Mouse (Mus musculus) midbrain, embryonic 10.5 days (tissue): Measurements from ENCODE around the gene Pgam5. TPM values are rescaled to one million over a fixed set of nuclear protein-coding genes. Genes with fewer than 3 reads are reported as not detected.

Source experiments
- DNase-seq: peaks from one replicate; pipeline ENCODE4 v3.0.0-alpha.2; 2017; ENCODE audit warnings: low spot score
- H3K27ac ChIP-seq: fragments of 300-500 bp; sonication (generic); replicated peaks from 2 replicates; pipeline ENCODE4 v1.5.1; 2016; ENCODE audit warnings: mild to moderate bottlenecking
- H3K27me3 ChIP-seq: fragments of 300-500 bp; sonication (generic); 2 replicates; pipeline ENCODE4 v1.6.1; 2016; ENCODE audit warnings: low read depth, mild to moderate bottlenecking; ENCODE audit not compliant: poor library complexity, severe bottlenecking
- H3K36me3 ChIP-seq: fragments of 300-500 bp; sonication (generic); 2 replicates; pipeline ENCODE4 v1.6.1; 2016; ENCODE audit warnings: mild to moderate bottlenecking, moderate library complexity
- H3K4me1 ChIP-seq: fragments of 300-500 bp; sonication (generic); 2 replicates; pipeline ENCODE4 v1.6.1; 2016
- H3K4me3 ChIP-seq: fragments of 300-500 bp; sonication (generic); 2 replicates; pipeline ENCODE4 v1.5.1; 2016; ENCODE audit warnings: mild to moderate bottlenecking, moderate library complexity
- H3K9me3 ChIP-seq: fragments of 300-500 bp; sonication (generic); replicated peaks from 2 replicates; pipeline ENCODE4 v1.6.1; 2016; ENCODE audit warnings: mild to moderate bottlenecking
- WGBS: fragments of 180-500 bp; shearing (Covaris S2); methylation state at CpG from one replicate; pipeline ENCODE4 v1.1.7; 2016; 5-methylcytosine and 5-hydroxymethylcytosine counted together
- polyA plus RNA-seq: library from polyadenylated mRNA; unstranded; fragments of >200 nt; fragmentation: Nextera tagmentation; extraction: Ambion mirVana; gene quantifications from 2 replicates; pipeline ENCODE4 v1.2.1, GENCODE M21; 2016

Gene Pgam5
- 99.3 and 104 TPM in 2 replicates for polyA plus RNA-seq

DNA sequence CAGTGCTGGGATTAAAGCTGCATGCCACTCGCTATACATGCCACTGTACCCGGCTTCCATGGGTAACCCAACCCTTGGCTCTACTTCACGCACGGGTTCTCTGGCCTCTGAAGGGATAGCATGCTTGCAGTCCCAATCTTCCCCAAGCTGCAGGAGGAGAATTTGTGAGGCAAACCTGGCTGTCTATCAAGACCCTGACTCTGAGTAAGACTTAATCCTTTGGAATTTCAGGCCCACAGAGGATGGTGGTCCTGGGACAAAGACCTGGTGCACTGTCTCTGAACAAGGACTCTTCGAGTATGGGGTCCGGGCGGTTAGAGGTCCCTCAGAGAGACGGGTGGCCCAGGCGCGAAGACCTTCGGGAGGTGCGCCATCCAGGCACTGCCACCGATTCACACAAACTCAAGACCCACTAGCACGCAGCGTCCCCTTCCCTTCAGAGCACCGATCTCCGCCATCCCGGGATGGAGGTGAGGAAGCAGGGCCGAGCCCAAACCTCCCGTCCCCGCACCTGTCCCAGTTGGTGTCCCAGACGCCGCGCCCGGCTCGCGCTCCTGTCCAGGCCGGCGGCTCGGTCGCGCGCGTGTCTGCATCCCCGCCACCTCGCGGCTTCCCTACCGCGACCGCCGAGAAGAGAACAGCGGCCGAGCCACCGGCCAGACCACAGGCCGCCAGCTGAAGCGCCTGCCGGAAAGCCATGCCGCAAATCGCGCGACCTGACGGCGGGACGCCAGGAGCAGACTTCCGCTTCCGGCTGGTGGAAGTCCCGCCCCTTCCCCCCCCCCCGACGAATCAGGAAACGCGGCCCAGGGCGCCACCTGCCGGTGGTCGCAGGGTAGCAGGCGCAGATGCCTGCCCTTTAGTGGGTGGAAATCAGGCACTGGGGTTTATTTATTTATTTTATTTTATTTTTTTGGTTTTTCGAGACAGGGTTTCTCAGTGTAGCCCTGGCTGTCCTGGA is at the start of gene Pgam5:
TSS of gene Pgam5 (minus strand) at position 773 of the 961 bp plus-strand sequence.
- Histone ChIP-seq H3K4me3 (peak within 1 kb of the TSS; percentile 98), H3K27me3 (no peaks in the 10 kb centered on the region), H3K27ac (peak within 1 kb of the TSS; percentile 91), H3K36me3 (peaks cover 36% of the 10 kb centered on the region), H3K9me3 (no peaks in the 10 kb centered on the region), H3K4me1 (peaks cover 12% of the 10 kb centered on the region)
- peak; percentile 94 for DNase-seq
- WGBS: under 1% methylated on average over 66 of the region's 66 CpGs

DNA sequence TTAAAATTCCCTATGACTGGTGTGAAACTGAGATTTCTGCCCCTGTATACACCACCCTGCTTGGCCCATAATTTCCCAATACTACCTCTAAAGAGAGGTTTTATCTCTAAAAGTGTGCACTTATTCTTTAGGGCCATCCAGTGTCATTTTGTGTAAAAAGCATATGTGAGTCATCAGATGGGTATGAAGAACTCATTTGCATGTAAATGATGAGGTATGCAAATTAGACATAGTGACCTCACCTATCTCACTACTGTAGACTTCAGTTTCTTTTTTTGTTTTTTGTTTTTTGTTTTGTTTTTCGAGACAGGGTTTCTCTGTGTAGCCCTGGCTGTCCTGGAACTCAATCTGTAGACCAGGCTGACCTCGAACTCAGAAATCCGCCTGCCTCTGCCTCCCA is 43.4 kb upstream of the Pgam5 start:
- Histone ChIP-seq H3K27ac (no peak overlapping the region), H3K4me1 (no peaks in the 10 kb centered on the region), H3K9me3 (no peaks in the 10 kb centered on the region), H3K4me3 (no peak overlapping the region), H3K27me3 (no peaks in the 10 kb centered on the region), H3K36me3 (peaks cover 95% of the 10 kb centered on the region)
- no peak for DNase-seq
- 90% methylated on average over 3 of the region's 3 CpGs for WGBS

DNA sequence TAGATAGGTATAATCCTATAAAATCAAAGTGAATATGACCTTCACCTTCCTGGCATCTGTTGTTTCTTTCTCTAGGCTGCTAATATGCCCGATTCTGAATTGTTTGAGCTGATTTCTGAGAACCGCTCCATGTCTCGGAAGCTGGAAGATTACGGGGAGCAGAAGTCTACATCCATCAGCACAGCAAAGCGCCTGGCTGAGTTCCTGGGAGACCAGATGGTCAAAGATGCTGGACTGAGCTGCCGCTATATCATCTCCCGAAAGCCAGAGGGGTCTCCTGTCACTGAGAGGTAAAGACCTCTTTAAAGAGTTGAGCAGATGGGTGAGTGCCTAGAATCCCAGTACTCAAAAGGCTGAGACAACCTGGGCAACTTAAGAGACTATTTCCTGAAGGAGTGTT is 39.1 kb upstream of the Pgam5 start:
- no peak overlapping the region for H3K4me3 ChIP-seq
- H3K36me3 ChIP-seq: peaks cover 100% of the 10 kb centered on the region
- 97% methylated on average over 7 of the region's 7 CpGs for WGBS
- no peaks in the 10 kb centered on the region for H3K27me3 ChIP-seq
- DNase-seq: no peak
- no peak overlapping the region for H3K27ac ChIP-seq
- no peaks in the 10 kb centered on the region for H3K9me3 ChIP-seq
- no peaks in the 10 kb centered on the region for H3K4me1 ChIP-seq

DNA sequence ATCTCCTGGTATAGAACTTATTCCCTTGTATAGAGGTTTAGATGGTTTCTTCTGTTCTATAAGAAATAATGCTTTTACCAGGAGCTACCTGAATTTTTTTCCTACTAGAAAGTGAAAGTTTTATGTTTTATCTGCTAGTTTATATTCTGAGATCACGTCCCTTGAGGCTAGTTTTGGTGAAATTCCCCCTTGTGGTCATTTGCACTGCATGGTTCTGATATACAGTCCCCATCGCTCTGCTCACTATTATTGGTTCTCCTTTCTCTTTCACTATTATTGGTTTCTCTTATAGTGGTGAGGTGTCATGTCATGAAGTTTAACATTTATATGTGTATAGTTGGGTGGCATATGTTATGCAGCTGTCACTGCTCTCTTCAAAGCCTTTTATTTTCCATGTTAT is 30.9 kb upstream of the Pgam5 start:
- H3K27me3 ChIP-seq: no peaks in the 10 kb centered on the region
- DNase-seq: no peak
- H3K9me3 ChIP-seq: no peaks in the 10 kb centered on the region
- WGBS: 97% methylated on average over 2 of the region's 2 CpGs
- no peaks in the 10 kb centered on the region for H3K4me1 ChIP-seq
- H3K4me3 ChIP-seq: no peak overlapping the region
- no peak overlapping the region for H3K27ac ChIP-seq
- peaks cover 100% of the 10 kb centered on the region for H3K36me3 ChIP-seq

DNA sequence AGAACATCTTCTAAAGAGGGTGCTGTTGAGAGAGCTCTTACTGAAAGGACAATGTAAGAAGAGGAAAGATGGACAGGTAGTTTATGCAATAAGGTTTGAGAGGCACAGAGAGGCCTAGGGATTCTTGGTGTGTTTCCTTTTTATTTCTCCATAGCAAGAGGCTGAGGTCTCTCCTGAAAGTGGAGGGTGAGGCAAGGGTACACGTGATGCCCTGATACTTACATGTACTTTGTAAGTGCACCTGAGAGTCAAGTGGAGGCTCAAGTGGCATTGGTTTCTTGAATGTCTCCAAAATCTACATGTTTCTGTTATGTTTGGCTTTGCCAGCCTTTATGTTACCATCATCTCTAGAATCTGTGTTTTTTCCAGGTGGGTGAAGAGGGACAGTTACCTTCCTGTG is 26.9 kb upstream of the Pgam5 start:
- H3K27me3 ChIP-seq: no peaks in the 10 kb centered on the region
- no peak overlapping the region for H3K27ac ChIP-seq
- H3K9me3 ChIP-seq: no peaks in the 10 kb centered on the region
- DNase-seq: no peak
- no peaks in the 10 kb centered on the region for H3K4me1 ChIP-seq
- peaks cover 99% of the 10 kb centered on the region for H3K36me3 ChIP-seq
- no peak overlapping the region for H3K4me3 ChIP-seq
- 96% methylated on average over 1 of the region's 1 CpGs for WGBS

DNA sequence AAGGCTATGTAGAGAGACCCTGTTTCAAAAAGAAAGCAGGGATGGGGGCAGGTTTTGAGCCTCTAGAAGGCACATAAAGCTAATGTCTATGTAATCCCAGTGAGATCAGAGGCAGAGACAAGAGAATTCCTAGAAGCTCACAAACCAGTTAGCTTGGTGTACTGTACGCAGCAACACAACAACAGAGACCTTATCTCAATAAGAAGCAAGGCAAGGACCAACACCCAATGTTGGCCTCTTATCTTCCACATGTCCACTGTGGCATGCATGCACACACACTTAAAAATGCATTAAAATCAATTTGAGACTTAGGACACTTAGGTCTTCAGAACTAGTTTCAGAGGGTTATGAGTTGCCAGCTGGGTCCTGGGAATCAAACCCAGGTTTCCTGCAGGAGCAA is 21.9 kb upstream of the Pgam5 start:
- Histone ChIP-seq H3K27ac (no peak overlapping the region), H3K9me3 (no peaks in the 10 kb centered on the region), H3K4me1 (peaks cover 11% of the 10 kb centered on the region), H3K4me3 (no peak overlapping the region), H3K36me3 (peaks cover 78% of the 10 kb centered on the region), H3K27me3 (no peaks in the 10 kb centered on the region)
- WGBS: 86% methylated on average over 1 of the region's 1 CpGs
- DNase-seq: no peak

DNA sequence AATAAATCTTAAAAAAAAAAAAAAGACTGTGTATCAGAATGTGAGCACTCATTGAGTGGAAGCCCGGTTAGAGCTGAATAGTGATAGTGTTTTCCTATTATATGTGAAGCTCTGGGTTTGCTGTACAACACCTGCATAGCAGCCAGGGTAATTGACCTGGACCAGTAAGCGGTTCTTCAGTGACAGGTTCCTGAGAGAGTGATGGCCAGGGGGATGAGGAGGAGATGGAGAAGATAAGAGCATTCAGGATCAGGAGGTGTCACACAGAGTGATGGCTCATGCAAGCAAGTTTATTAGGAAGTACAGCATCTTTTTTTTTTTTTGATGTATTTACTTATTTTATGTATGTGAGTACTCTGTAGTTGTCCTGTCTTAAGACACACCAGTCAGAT is 17.4 kb upstream of the Pgam5 start:
- 76% methylated on average over 2 of the region's 2 CpGs for WGBS
- Histone ChIP-seq H3K4me1 (peaks cover 22% of the 10 kb centered on the region), H3K9me3 (no peaks in the 10 kb centered on the region), H3K4me3 (peak overlapping the region; percentile 82), H3K27me3 (peaks cover 24% of the 10 kb centered on the region), H3K36me3 (peaks cover 34% of the 10 kb centered on the region), H3K27ac (no peak overlapping the region)
- no peak for DNase-seq

DNA sequence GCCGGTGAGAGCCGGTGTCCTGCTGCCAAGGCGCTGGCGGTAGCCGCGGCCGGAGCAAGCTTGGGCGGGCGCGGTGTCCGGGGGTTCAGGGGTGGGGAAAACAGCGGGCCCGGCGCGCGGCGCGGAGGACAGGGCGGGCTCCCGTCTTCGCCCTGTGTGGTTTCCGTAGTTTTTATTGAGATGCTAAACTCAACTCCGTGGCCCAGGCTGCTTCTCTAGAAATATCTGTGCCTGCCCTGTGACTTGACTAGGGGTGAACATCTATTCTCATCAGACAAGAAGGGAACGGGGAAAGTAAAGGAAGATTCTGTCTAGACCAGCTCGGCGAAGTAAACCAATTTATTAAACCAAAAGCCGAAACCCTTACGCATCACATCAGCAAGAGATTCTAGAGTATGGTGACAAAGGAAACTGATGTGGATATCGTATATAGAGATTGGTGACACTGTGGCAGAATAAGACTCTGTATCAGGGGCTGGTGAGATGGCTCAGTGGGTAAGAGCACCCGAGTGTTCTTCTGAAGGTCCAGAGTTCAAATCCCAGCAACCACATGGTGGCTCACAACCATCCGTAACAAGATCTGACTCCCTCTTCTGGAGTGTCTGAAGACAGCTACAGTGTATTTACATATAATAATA is 16.9 kb upstream of the Pgam5 start:
- DNase-seq: no peak
- peaks cover 22% of the 10 kb centered on the region for H3K4me1 ChIP-seq
- H3K9me3 ChIP-seq: no peaks in the 10 kb centered on the region
- H3K27me3 ChIP-seq: peaks cover 24% of the 10 kb centered on the region
- WGBS: 5% methylated on average over 31 of the region's 31 CpGs
- H3K27ac ChIP-seq: peak overlapping the region; percentile 93
- peak overlapping the region; percentile 82 for H3K4me3 ChIP-seq
- peaks cover 28% of the 10 kb centered on the region for H3K36me3 ChIP-seq

DNA sequence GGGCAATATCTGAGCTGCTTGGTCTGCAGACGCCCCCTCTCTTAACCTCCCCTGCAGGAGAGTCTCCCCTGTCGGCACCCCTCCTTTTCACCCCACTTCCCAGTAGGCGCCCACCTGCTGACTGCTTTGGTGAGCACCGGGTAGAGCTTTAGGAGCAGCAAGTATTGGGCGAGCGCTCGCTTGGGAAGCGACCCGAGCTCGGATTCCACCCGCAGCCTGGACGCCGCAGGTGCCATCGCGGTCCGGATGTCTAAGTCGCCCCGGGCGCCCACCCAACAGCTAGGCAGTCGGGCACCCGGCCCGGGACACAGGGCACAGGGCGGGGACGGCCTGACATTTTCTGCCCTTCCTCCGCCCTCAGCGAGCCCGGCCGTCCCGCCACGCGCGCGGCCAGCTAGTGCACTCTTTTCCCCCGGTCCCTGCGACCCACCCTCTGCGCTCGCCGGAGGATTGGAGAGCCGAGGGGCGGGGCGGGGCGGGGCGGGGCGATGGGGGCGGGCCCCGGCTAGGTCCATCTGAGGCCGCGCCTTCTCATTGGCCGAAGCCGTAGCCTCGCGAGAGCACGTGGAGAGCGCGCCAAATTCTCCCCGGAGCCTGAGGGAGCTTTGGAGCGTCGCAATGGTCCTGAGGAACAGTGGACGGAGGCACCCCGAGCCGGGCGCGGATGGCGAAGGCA is 16.2 kb upstream of the Pgam5 start, which contains the start of the genes Pxmp2 and Pole:
TSS of gene Pxmp2 (minus strand) at position 417 of the 676 bp plus-strand sequence.
TSS of gene Pole (plus strand) at position 537 of the 676 bp plus-strand sequence.
- Histone ChIP-seq H3K36me3 (peaks cover 22% of the 10 kb centered on the region), H3K27me3 (peaks cover 24% of the 10 kb centered on the region), H3K4me3 (peak within 1 kb of the TSS; percentile 82), H3K27ac (peak within 1 kb of the TSS; percentile 93), H3K4me1 (peaks cover 22% of the 10 kb centered on the region), H3K9me3 (no peaks in the 10 kb centered on the region)
- peak; percentile 95 for DNase-seq
- 0% methylated on average over 64 of the region's 64 CpGs for WGBS

DNA sequence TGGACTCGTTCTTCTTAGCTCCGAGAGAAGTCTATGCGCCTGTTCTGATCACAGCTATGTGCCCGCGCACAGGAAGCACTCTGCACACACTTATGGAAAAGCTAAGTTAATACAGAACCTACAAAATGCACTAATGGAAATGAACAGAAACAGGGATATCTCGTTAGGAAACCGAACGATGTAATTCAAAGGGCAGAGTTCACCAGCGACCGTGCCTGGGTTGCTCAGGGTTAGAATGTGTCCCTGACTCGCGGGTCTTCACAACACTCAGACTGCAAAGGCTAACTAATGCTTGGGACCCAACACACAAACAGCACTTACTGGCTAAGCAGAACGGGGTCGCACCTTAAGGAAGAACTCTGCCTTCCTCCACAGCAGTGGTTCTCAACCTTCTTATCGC is 15.4 kb upstream of the Pgam5 start:
- DNase-seq: peak; percentile 19

DNA sequence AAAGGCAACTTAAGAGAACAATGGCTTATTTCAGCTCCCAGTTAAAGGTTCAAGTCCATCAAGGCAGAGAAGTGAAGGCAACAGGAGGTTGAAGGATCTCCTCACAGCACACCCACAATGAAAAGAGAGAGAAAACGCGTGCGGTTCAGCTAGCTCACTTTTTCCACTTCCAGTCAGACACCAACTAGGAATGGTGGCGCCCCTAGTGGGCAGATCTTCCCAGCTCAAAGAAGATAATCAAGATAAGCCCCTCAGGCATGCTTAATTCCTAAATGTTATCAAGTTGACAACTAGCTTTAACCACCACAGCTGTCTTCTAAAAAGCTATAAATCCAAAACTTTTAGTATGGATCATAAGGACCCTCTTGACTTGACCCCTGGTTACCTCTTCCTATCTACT is 14.8 kb upstream of the Pgam5 start:
- peaks cover 22% of the 10 kb centered on the region for H3K4me1 ChIP-seq
- 14% methylated on average over 4 of the region's 4 CpGs for WGBS
- DNase-seq: peak; percentile 59
- no peaks in the 10 kb centered on the region for H3K9me3 ChIP-seq
- peaks cover 8% of the 10 kb centered on the region for H3K36me3 ChIP-seq
- no peak overlapping the region for H3K27ac ChIP-seq
- H3K27me3 ChIP-seq: peaks cover 24% of the 10 kb centered on the region
- peak overlapping the region; percentile 82; the same call in 1 of the 2 replicates for H3K4me3 ChIP-seq

More for the DNA sequence above, 15.4 kb upstream of the Pgam5 start:
- whole genome bisulfite sequencing: 13% methylated on average over 15 of the region's 15 CpGs
- H3K36me3 ChIP-seq: peaks cover 14% of the 10 kb centered on the region
- peaks cover 22% of the 10 kb centered on the region for H3K4me1 ChIP-seq
- H3K27ac ChIP-seq: no peak overlapping the region
- H3K27me3 ChIP-seq: peaks cover 24% of the 10 kb centered on the region
- no peaks in the 10 kb centered on the region for H3K9me3 ChIP-seq
- peak overlapping the region; percentile 82 for H3K4me3 ChIP-seq

DNA sequence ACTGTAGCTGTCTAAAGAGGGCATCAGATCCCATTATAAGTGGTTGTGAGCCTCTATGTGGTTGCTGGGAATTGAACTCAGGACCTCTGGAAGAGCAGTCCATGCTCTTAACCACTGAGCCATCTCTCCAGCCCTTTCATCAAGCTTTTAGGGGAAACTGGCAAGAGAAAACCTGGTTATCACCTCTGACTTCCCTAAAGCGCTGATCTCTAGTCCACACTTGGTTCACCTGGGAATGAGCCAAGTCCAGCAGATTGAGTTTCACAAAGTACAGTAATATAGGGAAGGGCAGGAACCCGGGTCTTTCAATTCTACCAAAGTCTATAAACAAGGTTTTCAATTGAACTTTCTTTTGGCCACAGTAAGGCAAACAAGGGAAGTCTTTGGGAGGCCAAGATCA is 12.3 kb upstream of the Pgam5 start:
- peaks cover 24% of the 10 kb centered on the region for H3K27me3 ChIP-seq
- no peak overlapping the region for H3K4me3 ChIP-seq
- no peak overlapping the region for H3K27ac ChIP-seq
- 87% methylated on average over 2 of the region's 2 CpGs for WGBS
- peaks cover 14% of the 10 kb centered on the region for H3K4me1 ChIP-seq
- no peaks in the 10 kb centered on the region for H3K9me3 ChIP-seq
- no peak for DNase-seq
- H3K36me3 ChIP-seq: no peaks in the 10 kb centered on the region
